Mouse (Mus musculus) frontal cortex, postnatal 14 days (tissue): ENCODE measurements around the gene Gnaq.
"Not testable (repeated sequence)": the region's sequence is repeated elsewhere in the genome, so short reads cannot be mapped to it uniquely, and the experiment has no call there.

Experiments used
- DNase-seq, 2 experiments: peaks; one replicate each; pipeline ENCODE4 v3.0.0; 2022; ENCODE audit warnings: low spot score in 2 of 2

The Gnaq gene

DNA sequence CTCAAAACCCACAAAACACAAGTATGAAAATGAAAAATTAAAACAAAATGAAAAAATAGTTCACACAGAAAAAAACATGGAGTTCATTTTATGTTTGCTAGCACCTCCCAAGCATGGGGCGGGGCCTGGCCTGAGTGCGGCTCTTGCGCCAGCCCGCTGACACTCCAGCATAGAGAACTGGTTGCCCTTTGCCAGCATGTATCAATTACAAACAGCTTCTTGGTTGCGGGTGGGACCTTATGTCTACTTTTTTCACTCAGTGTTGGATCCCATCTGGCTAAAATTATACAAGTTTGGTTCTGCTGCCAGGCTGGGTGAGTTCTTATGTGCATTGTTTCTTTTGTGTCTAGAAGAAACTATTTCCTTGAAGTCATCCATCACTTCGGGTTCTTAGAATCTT is 14.8 kb downstream of the Gnaq start:
- DNase-seq = no peak

DNA sequence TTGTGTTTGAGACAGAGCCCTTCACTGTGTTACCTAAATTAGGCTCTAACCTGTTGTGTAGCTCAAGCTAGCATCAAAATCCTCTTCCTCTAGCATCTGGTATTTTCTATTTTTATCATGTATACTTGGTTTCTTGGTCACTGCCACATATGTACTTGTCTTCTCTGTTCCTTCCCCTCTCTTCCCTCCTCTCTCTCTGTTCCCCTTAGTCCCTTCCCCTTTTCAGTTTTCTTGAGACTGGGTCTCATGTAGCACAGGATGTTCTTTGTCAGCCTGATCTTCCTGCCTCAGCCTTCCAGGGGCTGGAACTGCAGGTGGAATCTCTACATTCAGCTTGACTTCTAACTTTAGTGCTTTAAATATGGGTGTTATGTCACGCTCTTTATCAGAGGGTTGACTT is 16.5 kb downstream of the Gnaq start:
- no peak for DNase-seq

DNA sequence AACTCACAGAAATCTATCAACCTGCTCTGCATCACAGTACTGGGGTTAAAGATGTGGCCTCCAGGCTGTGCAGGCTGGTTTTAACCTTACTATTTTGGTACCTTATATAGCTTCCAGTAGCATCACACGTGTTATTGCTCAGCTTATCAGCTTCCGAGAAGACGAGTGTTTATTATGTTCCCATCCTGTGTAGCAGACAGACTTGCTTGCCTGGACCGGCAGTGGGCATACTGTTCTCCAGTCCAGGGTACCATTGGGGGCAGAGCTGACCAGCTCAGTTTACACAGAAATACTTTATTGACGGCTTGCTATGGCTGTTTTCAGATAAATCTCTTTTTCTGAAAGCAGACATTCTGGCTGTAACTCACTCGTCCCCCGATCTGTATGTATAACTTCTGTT is 17.7 kb downstream of the Gnaq start:
- DNase-seq = no peak

DNA sequence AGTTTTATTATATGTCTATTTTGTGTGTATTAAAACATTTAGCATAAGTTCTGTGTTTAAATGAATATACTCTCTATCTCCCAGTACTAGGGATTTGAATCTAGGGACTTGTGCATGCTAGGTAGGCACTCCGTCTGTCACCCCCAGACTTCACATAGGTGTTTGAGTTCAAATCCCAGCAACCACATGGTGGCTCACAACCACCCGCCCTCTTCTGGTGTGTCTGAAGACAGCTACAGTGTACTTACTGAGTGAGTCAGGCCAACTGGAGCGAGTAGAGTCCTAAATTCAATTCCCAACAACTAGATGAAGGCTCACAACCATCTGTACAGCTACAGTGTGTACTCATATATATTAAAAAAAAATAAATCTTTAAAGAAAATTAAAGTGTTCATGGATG is 21.2 kb downstream of the Gnaq start:
- no peak for DNase-seq

DNA sequence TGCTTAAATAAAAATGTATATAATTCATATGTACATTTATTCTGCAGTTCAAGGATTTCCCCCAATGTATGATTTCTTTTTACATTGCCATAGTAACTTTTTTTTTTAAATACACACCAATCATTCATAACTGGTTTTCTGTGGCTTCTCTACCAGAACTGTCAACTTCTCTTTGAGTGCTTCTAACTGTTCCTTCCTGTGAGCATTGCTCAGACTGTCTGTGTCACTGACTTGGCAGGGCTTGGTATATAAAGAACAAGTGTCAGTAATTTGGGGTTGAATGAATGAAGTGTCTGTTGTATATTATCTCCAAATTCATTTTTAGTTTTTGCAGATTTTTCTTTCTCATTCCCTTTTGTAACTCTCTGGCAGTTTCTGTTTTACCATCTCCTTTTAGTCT is 21.8 kb downstream of the Gnaq start:
- DNase-seq = no peak

DNA sequence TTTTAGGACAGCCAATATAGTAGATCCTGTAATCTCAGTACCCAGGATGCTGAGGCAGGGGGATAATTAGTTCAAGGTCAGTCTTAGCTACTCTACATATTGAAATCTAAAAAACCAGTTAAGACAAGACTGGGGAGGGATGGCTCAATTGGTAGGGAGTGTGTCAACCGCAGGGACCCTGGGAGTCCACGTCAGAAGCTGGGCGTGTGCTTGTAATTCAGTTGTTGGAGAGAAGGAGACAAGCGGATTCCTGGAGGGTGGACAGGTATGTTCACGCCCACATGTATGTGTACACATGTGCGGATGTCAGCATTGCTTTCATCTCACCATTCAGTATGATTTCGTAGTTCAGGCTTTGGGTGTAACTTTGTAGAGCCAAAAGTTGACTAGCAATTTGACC is 24.5 kb downstream of the Gnaq start:
- no peak for DNase-seq

DNA sequence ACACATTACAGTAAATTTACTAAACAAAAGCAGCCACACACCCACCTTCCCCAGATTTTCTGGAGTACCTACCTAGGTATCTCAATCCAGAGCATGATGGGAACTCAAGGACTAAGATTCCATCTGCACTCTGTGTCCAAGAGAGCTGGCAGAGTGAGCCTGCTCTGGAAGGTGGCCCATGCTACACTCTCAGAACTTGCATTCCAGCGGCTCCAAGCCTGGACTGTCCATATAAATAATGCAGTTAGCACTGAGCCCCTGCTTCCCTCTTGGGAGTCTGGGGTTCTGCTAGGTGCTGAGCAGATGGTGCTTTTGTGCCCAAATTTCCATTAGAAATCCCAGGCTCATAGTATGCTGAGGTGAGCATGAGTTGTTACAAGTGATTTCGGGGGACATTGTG is 28.1 kb downstream of the Gnaq start:
- no peak for DNase-seq

DNA sequence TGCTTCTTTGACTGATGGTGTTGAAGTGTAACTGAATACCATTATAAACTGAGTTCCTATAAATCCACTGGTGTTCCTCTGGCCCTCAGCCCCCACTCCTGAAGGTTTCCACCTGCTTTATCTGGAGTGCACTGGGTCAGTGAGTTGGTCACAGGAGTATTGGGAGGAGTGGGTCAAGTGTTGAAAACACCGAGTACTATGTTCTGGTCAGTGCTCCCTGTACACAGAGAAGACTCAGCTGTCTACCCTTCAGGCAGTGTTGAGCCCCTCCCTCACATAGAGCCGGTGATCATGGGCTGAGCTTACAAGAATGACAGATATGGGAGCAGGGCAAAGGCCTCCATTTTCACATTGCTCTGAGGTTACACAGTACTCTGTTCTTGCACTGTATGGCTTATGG is 28.6 kb downstream of the Gnaq start:
- DNase-seq = no peak

DNA sequence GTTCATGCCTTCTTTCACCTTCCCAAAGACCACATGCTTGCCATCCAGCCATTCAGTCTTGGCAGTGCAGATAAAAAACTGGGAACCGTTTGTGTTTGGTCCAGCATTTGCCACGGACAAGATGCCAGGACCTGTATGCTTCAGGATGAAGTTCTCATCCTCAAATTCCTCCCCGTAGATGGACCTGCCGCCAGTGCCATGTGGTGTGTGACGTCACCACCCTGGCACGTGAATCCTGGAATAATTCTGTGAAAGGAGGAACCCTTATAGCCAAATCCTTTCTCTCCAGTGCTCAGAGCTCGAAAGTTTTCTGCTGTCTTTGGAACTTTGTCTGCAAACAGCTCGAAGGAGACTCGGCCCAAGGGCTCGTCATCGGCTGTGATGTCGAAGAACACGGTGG is 31.8 kb downstream of the Gnaq start:
- DNase-seq = not testable (repeated sequence)

DNA sequence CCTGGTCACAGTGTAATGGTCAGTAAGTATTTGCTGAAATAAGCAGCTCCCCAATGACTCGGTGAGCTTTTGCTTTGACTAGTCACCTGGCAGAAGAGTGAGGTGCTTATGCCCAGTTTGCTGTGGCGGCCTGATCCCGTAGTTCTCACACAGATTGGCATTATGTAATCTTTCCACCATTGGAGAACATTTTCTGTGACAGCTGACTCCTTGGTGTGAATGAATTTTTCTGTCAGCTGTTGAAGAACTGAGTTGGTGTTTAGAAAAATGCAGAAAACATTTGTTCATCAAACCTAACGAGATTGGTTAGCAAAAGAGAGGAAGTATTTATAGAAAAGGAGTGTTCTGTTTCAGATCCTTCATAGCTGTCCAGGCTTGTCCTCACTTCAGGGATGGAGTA is 34.6 kb downstream of the Gnaq start:
- DNase-seq = no peak

DNA sequence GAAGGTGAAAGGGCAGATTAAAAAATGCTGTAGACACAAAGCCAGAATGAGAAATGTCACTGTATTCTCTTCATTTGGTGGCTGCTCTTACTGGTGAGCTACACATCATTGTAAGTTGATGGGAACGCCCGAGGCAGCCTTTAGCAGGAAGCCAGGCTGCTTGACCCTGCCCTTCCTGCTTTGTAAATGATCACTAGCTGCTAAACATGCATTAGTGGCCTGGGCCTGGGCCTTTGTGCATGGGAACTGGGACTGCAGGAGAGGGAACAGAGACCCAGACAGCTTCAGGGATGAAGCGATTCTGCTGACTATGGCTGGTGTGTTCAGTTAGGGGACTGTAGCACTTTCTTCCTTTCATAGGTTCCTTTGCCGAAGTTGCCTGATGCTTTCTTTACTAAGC is 35.6 kb downstream of the Gnaq start:
- no peak for DNase-seq

DNA sequence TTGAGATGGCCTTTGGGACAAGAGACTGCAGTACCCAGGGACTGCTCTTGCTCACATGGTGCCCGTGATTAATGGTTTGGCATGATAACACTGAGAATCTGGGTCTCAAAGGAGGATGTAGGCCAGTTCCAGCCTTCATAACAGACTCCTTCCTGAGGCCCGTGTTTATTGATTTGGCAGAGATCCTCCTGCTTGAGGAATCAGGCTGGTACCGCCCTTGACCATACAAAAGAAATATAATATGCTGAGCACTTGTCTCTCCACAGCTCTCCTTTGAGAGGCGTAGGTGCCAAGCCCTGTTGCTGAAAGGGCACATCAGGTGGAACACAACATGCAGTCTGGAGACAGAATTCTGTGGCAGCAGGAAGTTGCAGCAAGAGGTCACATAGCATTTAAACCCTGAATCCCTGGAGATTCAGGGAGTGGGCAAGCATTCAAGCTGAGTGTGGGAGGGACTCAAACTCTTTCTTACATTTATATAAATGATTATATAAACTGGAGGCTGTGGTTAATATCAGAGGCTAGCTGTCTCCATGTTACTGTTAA is 36.1 kb downstream of the Gnaq start:
- DNase-seq = no peak

DNA sequence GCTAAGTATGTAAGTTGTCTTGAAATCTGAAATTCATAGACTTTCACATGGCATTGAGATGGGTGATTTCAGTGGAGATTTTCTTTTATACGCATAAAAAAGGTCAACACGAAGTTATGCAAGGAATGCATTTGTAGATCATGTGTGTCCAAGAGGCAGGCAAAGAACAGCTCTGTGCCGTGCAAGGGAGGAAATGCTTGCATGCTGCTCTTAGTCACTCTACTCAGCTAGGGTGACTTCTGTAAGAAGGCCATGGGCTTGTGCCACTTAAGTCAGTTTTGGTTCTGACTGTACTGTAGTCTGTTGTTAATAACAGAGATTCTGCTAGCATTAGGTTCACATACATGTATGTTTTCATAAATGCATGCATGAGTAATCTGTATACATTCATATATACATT is 38.1 kb downstream of the Gnaq start:
- no peak for DNase-seq

DNA sequence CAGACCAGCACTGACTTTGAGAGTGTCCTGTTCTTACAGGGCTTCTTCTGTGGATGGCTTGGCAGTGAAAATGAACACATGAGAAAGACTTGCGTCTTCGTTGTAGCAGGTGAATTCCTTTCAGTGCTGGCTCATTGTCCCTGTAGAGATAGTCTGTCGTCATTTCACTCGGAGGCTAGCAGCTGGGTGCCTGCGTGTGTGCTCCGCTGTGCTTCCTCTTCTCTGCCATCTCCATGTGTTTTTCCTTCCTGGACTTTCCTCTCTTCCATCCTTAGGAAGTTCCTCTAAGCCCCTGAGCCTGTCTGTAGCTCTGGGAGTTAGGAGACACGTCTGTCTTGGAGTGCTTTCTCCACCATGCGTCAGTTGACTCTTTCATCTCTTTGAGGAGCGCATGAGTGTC is 41.1 kb downstream of the Gnaq start:
- DNase-seq = no peak

DNA sequence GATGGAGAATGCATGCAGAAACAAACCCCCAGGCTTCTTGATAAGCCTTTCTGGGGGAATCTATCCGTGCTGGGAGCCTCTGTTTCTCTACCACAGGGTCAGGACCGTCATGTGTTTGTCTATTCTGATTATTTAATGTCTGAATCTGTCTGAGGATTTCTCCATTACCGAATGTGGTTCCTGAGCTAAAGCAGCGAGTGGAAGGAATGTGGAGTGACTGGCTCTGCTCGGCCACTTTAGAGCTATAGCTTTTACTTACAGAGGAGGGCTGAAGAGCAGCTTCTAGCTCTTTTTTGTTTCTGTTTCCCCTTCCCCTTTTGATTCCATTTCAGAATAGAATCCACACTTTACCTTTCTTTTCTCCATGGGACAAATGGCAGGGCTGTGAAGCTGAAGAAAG is 43.8 kb downstream of the Gnaq start:
- DNase-seq = no peak

DNA sequence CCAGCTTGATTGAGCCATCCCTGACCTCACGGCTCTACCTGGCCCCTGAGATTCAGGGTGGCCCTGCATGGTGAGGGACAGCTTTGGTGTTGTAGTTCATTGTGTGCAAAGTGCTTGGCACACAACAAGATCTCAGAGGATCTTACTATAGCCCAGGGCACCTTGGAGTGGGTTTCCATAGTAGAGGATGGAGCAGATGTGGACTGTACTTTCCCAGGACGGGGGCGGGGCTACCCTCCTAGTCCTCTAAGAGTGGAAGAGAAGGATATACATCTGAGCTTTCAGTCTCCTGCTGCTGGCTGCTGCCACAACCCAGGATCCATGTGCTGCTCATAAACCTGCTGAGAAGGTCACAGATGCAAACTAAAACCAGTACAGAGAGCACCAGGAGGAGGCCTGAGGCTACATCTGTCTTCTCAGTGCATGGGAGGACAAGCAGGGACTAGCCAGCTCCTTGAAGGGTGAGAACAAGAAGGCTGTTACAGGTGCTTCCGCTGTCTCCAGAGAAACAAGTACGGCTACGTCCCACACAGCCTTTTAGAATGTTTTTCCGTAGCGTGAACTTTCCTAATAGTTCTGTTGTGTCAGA is 44.6 kb downstream of the Gnaq start:
- no peak for DNase-seq

DNA sequence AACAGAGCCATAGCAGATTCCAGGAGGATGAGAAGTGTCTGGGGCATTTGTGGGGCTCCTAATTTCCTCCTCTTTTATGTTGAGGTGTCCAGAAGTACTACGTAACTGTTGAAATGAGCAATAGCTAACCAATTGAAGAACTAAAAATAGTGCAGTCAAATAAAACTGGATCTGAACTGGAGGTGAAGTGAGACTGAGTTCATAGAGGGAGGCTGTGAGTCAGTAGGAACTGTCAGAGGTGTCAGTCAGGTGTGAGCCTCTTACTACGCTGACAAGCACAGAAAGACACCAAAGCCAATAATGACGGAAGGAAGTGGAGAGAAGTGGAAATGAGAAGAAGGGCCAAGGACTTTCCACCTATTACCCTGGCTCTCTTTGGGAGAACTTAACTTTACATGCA is 48.6 kb downstream of the Gnaq start:
- DNase-seq = no peak

DNA sequence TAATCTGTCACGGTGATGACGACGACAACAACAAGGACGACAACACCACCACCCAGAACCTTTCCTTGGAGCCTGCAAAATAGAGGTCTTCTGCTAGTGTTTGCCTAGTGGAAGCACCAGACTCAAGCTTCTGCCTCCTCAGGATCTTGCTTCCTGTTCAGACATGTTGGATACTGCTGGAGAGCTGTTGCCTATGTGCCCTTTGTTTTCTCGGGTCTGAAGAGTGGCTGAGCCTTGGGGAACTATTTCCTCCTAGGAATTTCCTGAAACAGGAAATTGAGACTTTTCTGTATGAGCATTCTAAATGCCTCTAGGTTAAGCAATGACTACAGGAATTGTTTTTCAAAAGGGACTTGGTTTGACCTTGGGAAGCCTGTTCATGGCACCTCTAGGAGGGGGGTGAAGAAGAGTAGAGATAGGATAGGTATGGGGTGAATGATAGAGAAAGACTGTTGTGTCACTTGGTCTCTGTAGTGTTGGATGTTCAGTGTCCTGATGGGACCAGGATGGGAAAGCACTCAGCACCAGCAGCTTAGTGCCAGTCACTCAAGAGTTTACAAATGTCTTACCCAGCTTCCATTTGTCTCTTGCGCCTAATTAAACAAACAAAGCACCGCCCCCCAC is 49.3 kb downstream of the Gnaq start:
- DNase-seq = no peak

DNA sequence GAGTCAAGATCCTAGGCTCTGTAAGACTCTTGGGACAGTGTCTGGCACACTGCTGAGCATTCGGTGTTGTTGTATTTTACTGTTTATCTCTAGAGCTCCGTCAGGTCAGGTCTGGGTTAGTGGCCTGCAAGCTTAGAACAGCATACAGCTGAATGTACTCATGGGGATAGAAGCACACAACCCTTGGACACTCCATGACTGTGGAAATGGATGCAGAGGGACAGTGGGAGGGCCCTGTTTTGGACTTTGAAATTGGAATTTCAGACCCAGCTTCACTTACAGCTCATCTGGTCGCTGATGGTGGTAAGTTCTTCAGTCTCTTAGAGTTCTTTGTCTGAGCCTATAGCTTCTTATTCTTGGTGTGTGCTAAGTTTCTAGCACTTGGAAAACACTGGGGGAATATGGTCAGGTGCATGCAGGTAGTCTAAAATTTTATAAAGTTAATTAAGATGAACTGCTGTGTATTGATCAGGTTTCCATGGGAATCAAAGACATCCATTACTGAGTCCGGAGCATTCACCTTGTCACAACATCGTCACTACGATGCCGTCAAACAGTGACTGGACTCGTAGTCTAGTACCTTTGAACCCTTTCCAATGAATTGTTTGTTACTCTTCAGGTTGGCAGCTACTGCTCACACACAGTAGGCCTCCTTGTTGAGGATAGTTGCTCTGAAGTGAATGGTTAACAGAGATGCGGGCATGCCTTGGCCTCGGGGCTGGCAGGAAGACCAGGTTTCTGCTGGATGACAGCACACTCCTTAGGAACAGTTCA is 51.1 kb downstream of the Gnaq start:
- DNase-seq = no peak

DNA sequence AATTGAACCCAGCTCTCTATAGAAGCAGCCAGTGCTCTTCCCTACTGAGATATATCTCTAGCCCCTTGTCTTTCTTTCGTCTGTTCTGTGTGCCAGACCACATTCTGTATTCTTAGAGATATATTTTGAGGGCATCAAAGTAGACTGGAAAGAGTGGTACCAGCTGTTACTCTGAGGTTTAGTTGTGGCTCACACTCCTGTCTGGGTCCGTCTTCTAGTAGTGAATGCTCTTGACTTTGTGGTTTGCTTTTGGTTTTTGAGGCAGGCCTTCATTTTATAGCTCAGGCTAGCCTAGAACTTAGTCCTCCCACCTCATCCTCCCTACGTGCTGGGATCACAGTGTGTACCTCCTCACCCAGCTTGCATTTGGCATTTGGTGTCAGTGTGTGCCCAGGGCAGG is 54.4 kb downstream of the Gnaq start:
- DNase-seq = no peak

DNA sequence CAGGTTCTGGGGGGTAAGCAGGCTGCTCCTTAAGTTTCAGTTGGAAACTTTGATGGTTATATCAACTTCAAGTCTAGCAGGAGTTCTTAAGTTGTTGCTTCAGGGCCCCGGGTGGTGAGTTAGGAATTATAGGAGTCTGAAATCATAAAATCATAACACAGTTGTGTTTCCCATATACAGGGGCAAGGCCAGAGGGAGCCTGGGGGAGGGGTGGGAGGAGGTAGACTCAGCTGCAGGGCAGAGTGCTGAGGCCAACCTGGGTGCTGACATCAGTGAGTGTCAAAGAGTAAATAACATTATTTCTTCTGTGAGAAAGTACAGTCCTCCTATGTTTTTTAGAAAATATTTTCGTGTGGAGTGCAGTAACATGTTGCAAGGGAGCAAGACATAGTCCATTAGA is 55.3 kb downstream of the Gnaq start:
- DNase-seq = no peak

DNA sequence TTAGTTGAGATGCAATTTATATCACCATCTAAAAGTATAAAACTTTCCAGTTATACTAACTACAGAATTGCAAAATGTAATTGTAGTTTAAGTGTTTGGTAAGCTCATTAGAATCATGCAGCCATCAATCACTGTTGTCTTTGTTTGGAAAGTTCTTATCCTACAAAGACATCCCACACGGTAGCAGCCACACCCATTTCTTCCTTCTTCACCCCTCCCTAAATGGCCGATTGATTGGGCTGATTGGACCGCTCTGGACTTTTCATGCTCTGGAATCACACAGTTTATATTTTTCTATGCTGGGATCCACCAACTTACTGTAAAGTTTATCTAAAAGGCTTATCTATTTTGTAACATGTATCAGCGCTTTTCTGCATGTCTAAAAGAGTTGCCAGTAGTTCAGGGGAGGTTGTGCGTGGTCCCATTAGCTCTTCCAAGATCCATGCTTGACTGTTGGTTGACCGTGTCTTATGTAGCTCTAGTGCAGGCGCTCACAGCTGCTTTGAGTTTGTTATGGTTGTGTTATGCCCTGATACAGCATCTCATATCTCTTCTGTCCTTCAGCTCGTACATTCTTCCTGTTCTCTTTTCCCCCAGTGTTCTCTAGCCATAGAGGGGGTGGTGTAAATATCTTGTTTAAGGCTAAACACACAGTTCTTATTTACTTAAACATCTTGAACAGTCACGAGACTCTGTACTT is 56.6 kb downstream of the Gnaq start:
- no peak for DNase-seq

DNA sequence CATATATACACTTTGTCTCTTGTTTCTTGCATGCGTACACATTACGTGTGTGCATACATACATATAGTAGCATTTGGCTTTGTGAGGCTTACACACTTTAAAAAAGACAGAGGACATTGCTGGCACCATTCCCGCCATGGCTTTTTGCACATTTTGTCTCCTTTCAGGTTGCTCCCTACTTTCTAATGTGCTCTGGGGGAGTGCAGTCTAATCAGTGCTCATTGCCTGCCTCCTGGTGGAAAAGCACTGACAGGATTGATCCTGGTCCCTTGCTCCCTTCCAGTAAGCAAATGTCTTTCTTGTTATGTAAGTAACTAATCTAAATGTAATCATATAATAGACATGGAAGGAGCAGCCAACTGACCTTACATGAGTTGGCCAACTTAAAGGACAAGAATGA is 65.5 kb downstream of the Gnaq start:
- no peak for DNase-seq
